Mouse (Mus musculus) left cerebral cortex, adult 9 months (tissue): ENCODE data around the gene 4930503B20Rik.

Source experiments
- DNase-seq, 2 experiments: peaks; one replicate each; pipeline ENCODE4 v3.0.0; 2022; ENCODE audit warnings: low spot score in 2 of 2

Gene 4930503B20Rik

DNA sequence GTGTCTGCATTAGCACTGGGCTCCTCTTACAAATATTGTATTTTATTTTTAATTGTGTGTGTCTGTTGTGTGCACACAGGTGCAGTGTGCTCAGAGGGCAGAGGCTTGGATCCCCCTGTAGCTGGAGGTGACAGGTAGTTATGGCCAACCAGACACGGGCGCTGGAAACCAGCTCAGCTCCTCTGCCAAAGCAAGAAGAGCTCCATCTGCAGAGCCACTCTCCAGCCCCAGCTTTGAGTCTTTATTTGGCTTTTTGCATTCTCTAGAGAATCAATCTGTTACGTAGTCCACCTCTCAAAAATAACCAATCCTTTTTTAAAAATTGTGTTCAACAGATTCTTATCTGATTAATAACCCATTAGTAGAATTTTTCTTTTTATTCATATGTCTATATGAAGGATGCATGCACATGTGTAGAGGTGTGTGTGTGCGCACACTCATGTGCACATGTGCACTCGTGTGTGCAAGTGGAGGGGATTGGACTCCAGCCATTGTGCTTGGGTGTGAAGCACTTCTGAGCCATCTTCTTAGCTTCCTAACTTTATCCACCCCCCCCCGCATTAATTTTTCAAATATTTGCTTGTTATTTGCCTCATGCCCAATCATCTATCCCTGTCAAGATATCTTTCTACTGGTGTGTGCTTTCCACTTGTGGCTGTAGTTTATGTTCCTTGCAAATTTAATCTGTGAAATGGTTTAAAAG lies 51.8 kb downstream of the 4930503B20Rik start:
- DNase-seq: no peak

DNA sequence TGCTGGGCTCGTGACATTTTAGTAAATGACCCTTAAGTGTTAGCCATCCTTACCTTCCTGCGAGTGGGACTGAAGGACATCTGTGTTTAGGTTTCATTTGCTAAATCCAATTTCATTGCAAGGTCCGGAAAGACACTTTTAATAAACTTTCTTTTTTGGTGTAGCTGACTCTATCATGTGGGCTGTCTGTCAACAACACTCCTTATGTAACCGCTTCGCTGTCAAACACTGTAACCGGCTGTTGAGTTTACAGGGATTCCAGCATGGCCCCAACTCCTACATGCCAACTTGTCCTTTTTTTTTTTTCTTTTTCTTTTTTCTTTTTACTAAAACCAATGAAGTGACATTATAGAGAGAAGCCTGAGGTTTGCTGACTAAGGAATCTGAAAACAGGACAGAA lies 52.7 kb downstream of the 4930503B20Rik start:
- peak in 1 of 2 experiments; percentile 41 for DNase-seq

DNA sequence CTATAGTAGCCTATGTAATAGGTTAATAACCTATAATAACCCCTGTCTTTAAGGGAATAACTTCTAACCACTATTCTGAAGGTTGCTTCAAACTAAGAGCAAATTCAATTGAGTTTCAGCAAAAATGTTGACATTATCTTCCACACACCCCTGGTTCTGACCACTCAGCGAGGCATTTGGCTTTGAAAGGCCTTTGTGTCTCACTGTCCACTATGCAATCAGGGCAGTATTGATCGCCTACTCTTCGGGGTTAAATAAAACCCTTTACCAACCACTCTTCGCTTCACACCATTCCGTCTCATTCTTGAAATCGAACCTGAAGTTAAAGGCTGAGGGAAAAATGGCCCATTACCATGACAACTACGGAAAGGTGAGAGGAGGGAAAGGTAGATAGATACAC lies 54.3 kb downstream of the 4930503B20Rik start:
- DNase-seq: no peak

DNA sequence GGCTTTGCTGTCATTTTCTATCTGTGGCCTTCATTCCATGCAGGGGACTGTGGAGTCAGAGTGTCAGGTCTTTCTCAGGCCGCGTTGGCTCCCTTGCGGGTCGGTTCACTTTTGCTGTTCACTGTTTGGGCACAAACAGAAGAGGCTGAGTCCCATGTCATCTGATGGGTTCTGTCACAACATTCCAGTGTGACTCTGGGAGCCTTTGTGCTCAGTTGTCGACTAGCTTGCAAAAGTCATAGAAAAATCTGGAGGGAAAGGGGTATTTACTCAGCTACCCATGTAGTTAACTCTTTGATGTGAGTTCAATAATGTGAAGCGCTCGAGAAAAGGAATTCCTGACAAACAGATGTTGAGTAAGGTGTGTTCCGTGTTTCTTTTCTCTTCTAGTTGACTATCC lies 54.7 kb downstream of the 4930503B20Rik start:
- no peak for DNase-seq

DNA sequence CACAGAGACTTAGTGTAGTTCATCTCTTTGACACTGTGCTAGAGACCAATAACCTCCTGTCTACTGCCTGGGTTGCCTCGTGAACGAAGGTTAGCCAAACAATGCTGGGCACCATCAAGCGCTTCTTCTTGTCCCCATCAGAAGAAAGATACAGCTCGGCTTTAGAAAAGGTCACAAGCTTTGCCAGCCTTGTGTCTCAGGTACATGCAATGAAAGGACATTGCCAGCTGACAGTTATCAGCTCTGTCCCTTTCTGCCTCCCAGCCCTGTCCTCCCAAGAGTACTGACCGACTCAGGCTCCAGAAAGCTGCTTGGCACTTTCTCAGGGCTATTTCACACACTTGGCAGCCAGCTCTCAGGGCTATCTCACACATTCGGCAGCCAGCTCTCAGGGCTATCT lies 55.7 kb downstream of the 4930503B20Rik start:
- no peak for DNase-seq
